In the genomic region with DNA sequence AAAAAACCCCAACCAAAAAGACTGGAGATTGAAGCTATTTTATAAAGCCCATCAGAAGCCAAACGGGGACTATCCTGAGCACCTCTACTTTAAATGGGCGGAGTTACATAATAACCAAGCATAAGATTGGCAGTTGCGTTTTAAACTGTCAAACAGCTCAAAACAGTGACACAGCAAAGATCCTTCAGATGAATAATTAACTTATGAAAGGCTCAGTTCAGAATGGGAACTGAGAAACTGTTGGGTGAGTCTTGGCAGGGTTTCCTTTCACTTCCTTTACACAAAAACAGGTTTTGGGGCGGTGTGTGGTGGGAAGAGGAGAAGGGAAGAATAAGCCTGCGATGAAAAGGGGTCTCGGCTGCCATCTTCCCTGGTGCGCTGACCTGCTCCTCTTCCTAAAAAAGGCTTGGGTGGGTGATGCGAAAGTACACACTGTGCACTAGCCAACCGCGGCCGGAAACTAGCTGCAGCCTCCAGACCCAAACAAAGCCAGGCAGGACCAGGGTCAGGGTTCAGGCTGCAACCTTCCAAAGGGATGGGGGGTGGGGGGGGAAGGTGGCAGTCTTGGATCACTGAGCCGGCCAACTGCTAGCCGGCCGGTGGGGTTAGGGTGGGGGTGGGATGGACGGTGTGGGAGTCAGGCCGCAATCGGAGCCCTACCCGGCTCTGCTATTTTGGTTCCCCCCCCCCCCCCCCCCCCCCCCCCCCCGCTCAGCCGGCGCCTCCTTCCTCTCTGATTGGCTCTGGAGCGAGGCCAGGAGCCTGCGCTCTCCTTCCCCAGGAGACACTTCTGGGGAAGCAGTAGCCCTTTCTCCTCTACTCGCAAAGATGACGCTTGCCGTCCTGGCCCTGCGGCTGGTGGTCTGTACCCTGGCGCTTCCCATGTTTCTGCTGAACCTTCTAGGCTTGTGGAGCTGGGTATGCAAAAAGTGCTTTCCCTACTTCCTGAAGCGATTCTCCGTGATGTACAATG, we compare ENCODE assay signal across 8 mouse cellular contexts. TPM values are rescaled to one million over a fixed set of nuclear protein-coding genes. Genes with fewer than 3 reads are reported as not detected.
DNase-seq lines count a peak whose midpoint lies in the region; ATAC-seq and TF ChIP-seq lines count a peak whose summit lies in the region.

A gene (plus strand): TSS at position 122 of the 973 bp plus-strand sequence.

- WGBS in forebrain, embryonic 13.5 days = 1% methylated on average over 25 of the region's 30 CpGs
- 1% methylated on average over 22 of the region's 30 CpGs for WGBS in heart, postnatal 0 days
- WGBS in liver, embryonic 15.5 days (ENCODE audit: insufficient replicate concordance) = under 1% methylated on average over 24 of the region's 30 CpGs
- 7% methylated on average over 21 of the region's 30 CpGs for WGBS in neural tube, embryonic 11.5 days
- WGBS in stomach, postnatal 0 days = 1% methylated on average over 23 of the region's 30 CpGs

- H3K27me3 ChIP-seq in ES-Bruce4 (ENCODE audit: control insufficient read depth, insufficient read depth, low read length, poor library complexity, severe bottlenecking) = no peaks in the 10 kb centered on the region
- H3K27me3 ChIP-seq in forebrain, embryonic 13.5 days = no peaks in the 10 kb centered on the region
- H3K27me3 ChIP-seq in heart, postnatal 0 days (ENCODE audit: control insufficient read depth, insufficient read depth, low read length) = no peaks in the 10 kb centered on the region
- no peaks in the 10 kb centered on the region for H3K27me3 ChIP-seq in liver, embryonic 15.5 days
- no peaks in the 10 kb centered on the region for H3K27me3 ChIP-seq in neural tube, embryonic 11.5 days (ENCODE audit: control insufficient read depth, insufficient read depth, low read length)
- H3K27me3 ChIP-seq in stomach, postnatal 0 days (ENCODE audit: control insufficient read depth, insufficient read depth, low read length) = no peaks in the 10 kb centered on the region

- peak within 1 kb of the TSS; percentile 56 for H3K9ac ChIP-seq in ES-Bruce4 (ENCODE audit: low read depth, poor library complexity, severe bottlenecking)
- H3K9ac ChIP-seq in forebrain, embryonic 13.5 days = peak within 1 kb of the TSS; percentile 75
- H3K9ac ChIP-seq in heart, postnatal 0 days (replicated peaks; ENCODE audit: low read depth, low read length) = peak within 1 kb of the TSS; percentile 72
- H3K9ac ChIP-seq in liver, embryonic 15.5 days = peak within 1 kb of the TSS; percentile 64
- H3K9ac ChIP-seq in neural tube, embryonic 11.5 days (ENCODE audit: low read length) = peak within 1 kb of the TSS; percentile 67
- peak within 1 kb of the TSS; percentile 73 for H3K9ac ChIP-seq in stomach, postnatal 0 days (ENCODE audit: low read length)

- H3K4me3 ChIP-seq in ES-Bruce4 (ENCODE audit: low read depth, low read length) = peak within 1 kb of the TSS; percentile 95
- H3K4me3 ChIP-seq in forebrain, embryonic 13.5 days = peak within 1 kb of the TSS; percentile 48
- H3K4me3 ChIP-seq in heart, postnatal 0 days (ENCODE audit: low read depth, low read length) = peak within 1 kb of the TSS; percentile 62
- H3K4me3 ChIP-seq in liver, embryonic 15.5 days (replicated peaks) = peak within 1 kb of the TSS; percentile 70
- peak within 1 kb of the TSS; percentile 46 for H3K4me3 ChIP-seq in neural tube, embryonic 11.5 days (ENCODE audit: low read depth, low read length)
- peak within 1 kb of the TSS; percentile 51 for H3K4me3 ChIP-seq in stomach, postnatal 0 days (ENCODE audit: low read depth, low read length)

- peak; percentile 46 for TF ChIP-seq POLR2A in ES-Bruce4 (IDR thresholded peaks at IDR 0.05; ENCODE audit: insufficient read depth, low read length)

- ATAC-seq in cerebellum, adult (ENCODE audit: insufficient number of reproducible peaks, low FRiP score, low TSS enrichment) = peak; percentile 78
- ATAC-seq in forebrain, embryonic 13.5 days = peak; percentile 84
- peak; percentile 87 for ATAC-seq in heart, postnatal 0 days (ENCODE audit: insufficient read depth, low read depth)
- ATAC-seq in liver, embryonic 15.5 days (ENCODE audit: insufficient read depth) = peak; percentile 78
- peak; percentile 75 for ATAC-seq in neural tube, embryonic 11.5 days (ENCODE audit: insufficient read depth, low FRiP score, low TSS enrichment)
- ATAC-seq in stomach, postnatal 0 days (ENCODE audit: low FRiP score, low TSS enrichment) = peak; percentile 71

- no peaks in the 10 kb centered on the region for H3K9me3 ChIP-seq in ES-Bruce4 (replicated peaks; ENCODE audit: control insufficient read depth, insufficient read depth, low read length, poor library complexity, severe bottlenecking)
- no peaks in the 10 kb centered on the region for H3K9me3 ChIP-seq in forebrain, embryonic 13.5 days (replicated peaks)
- no peaks in the 10 kb centered on the region for H3K9me3 ChIP-seq in heart, postnatal 0 days (replicated peaks; ENCODE audit: control insufficient read depth, low read length)
- H3K9me3 ChIP-seq in liver, embryonic 15.5 days (replicated peaks) = no peaks in the 10 kb centered on the region
- H3K9me3 ChIP-seq in neural tube, embryonic 11.5 days (ENCODE audit: control insufficient read depth, low read length) = no peaks in the 10 kb centered on the region
- H3K9me3 ChIP-seq in stomach, postnatal 0 days (ENCODE audit: control insufficient read depth, low read length) = no peaks in the 10 kb centered on the region

- peak within 1 kb of the TSS; percentile 72 for H3K4me2 ChIP-seq in forebrain, embryonic 13.5 days
- H3K4me2 ChIP-seq in heart, postnatal 0 days (ENCODE audit: low read depth, low read length) = peak within 1 kb of the TSS; percentile 85
- peak within 1 kb of the TSS; percentile 85 for H3K4me2 ChIP-seq in liver, embryonic 15.5 days
- H3K4me2 ChIP-seq in neural tube, embryonic 11.5 days (ENCODE audit: low read depth) = peak within 1 kb of the TSS; percentile 62
- peak within 1 kb of the TSS; percentile 80 for H3K4me2 ChIP-seq in stomach, postnatal 0 days (replicated peaks; ENCODE audit: low read depth)

- TF ChIP-seq EP300 in ES-Bruce4 (IDR thresholded peaks at IDR 0.05; ENCODE audit: insufficient read depth, low read depth, low read length) = 0 out of 2 replicates have a peak, but pooled peaks have one; percentile 26
- TF ChIP-seq EP300 in heart, postnatal 0 days (IDR thresholded peaks at IDR 0.05; ENCODE audit: low read depth) = no peak
- no peak for TF ChIP-seq EP300 in stomach, postnatal 0 days (optimal IDR thresholded peaks at IDR 0.05)

- H3K4me1 ChIP-seq in ES-Bruce4 (ENCODE audit: control insufficient read depth, insufficient read depth, low read length) = peaks cover 2% of the 10 kb centered on the region
- peaks cover 13% of the 10 kb centered on the region; the same call in 1 of the 2 replicates for H3K4me1 ChIP-seq in forebrain, embryonic 13.5 days
- H3K4me1 ChIP-seq in heart, postnatal 0 days (ENCODE audit: control insufficient read depth, insufficient read depth) = peaks cover 3% of the 10 kb centered on the region; the same call in 1 of the 2 replicates
- peaks cover 45% of the 10 kb centered on the region for H3K4me1 ChIP-seq in liver, embryonic 15.5 days (replicated peaks)
- no peaks in the 10 kb centered on the region; the same call in 1 of the 2 replicates for H3K4me1 ChIP-seq in neural tube, embryonic 11.5 days (ENCODE audit: control insufficient read depth, insufficient read depth, low read length)
- H3K4me1 ChIP-seq in stomach, postnatal 0 days (replicated peaks; ENCODE audit: control insufficient read depth, insufficient read depth) = peaks cover 3% of the 10 kb centered on the region; the same call in 1 of the 2 replicates

- no peak for TF ChIP-seq CTCF in ES-Bruce4 (IDR thresholded peaks at IDR 0.05; ENCODE audit: low read depth, low read length)
- TF ChIP-seq CTCF in heart, postnatal 0 days (IDR thresholded peaks at IDR 0.05; ENCODE audit: low read depth) = no peak
- TF ChIP-seq CTCF in stomach, postnatal 0 days (IDR thresholded peaks at IDR 0.05; ENCODE audit: low read depth) = no peak

- no peaks in the 10 kb centered on the region for H3K36me3 ChIP-seq in ES-Bruce4 (ENCODE audit: control insufficient read depth, insufficient read depth, low read length, poor library complexity, severe bottlenecking)
- no peaks in the 10 kb centered on the region for H3K36me3 ChIP-seq in forebrain, embryonic 13.5 days (ENCODE audit: poor library complexity, severe bottlenecking)
- H3K36me3 ChIP-seq in heart, postnatal 0 days (replicated peaks; ENCODE audit: control insufficient read depth, insufficient read depth, low read length) = no peaks in the 10 kb centered on the region
- H3K36me3 ChIP-seq in liver, embryonic 15.5 days (replicated peaks) = no peaks in the 10 kb centered on the region
- H3K36me3 ChIP-seq in neural tube, embryonic 11.5 days (ENCODE audit: control insufficient read depth, insufficient read depth, low read length) = no peaks in the 10 kb centered on the region
- H3K36me3 ChIP-seq in stomach, postnatal 0 days (ENCODE audit: control insufficient read depth, insufficient read depth, low read length) = no peaks in the 10 kb centered on the region

- peak within 1 kb of the TSS; percentile 84 for H3K27ac ChIP-seq in ES-Bruce4 (ENCODE audit: insufficient read depth, low read length)
- peak within 1 kb of the TSS; percentile 80 for H3K27ac ChIP-seq in forebrain, embryonic 13.5 days
- peak within 1 kb of the TSS; percentile 92 for H3K27ac ChIP-seq in heart, postnatal 0 days (ENCODE audit: low read depth)
- H3K27ac ChIP-seq in liver, embryonic 15.5 days (replicated peaks) = peak within 1 kb of the TSS; percentile 96
- H3K27ac ChIP-seq in neural tube, embryonic 11.5 days (ENCODE audit: low read depth, low read length) = peak within 1 kb of the TSS; percentile 45
- peak within 1 kb of the TSS; percentile 95 for H3K27ac ChIP-seq in stomach, postnatal 0 days (replicated peaks)

- DNase-seq in heart, postnatal 0 days (ENCODE audit: low spot score) = peak; percentile 70
- DNase-seq in kidney, postnatal 4 days = peak; percentile 86 to 91
- DNase-seq in neural tube, embryonic 11.5 days (ENCODE audit: low spot score) = peak; percentile 83
- DNase-seq in stomach, postnatal 0 days (ENCODE audit: low spot score) = peak; percentile 80

RNA-seq across cellular contexts. Expression of the gene that starts here (rescaled TPM):
- polyA plus RNA-seq in ES-Bruce4 (2011; ENCODE audit: insufficient read depth, insufficient read length, low read depth, missing spikeins) = 9.7 and 11.5 TPM in 2 replicates
- polyA plus RNA-seq in forebrain, embryonic 13.5 days (2015; fragmentation: Nextera tagmentation; extraction: Ambion mirVana) = 3.2 and 4.6 TPM in 2 replicates
- total RNA-seq in heart, postnatal 0 days (2014; rRNA removed; ENCODE audit: low replicate concordance) = 23.6 and 31.0 TPM in 2 replicates
- 7.0 and 7.1 TPM in 2 replicates for polyA plus RNA-seq in heart, postnatal 0 days (2015; fragmentation: Nextera tagmentation; extraction: Ambion mirVana)
- polyA plus RNA-seq in liver, embryonic 15.5 days (2015; fragmentation: Nextera tagmentation; extraction: Ambion mirVana) = 8.9 and 9.7 TPM in 2 replicates
- 3.1 and 3.8 TPM in 2 replicates for polyA plus RNA-seq in neural tube, embryonic 11.5 days (2014; fragmentation: Nextera tagmentation; extraction: Ambion mirVana)
- 9.1 and 9.5 TPM in 2 replicates for polyA plus RNA-seq in stomach, postnatal 0 days (2015; fragmentation: Nextera tagmentation; extraction: Ambion mirVana)

Comparison
In these comparisons a context has a peak if more than half of its experiments do, and no peak if none do; other contexts are left out.
1. Peak in every context shown above with its lines: DNase-seq, ATAC-seq, H3K4me3 ChIP-seq and H3K27ac ChIP-seq.
2. H3K27ac ChIP-seq: peak in every context shown above with its lines; median percentile 96 in liver, embryonic 15.5 days; 95 in stomach, postnatal 0 days; 92 in heart, postnatal 0 days; 84 in ES-Bruce4; 80 in forebrain, embryonic 13.5 days; 45 in neural tube, embryonic 11.5 days.